Mouse (Mus musculus): ENCODE measurements around the gene Sh2d7.

DNA sequence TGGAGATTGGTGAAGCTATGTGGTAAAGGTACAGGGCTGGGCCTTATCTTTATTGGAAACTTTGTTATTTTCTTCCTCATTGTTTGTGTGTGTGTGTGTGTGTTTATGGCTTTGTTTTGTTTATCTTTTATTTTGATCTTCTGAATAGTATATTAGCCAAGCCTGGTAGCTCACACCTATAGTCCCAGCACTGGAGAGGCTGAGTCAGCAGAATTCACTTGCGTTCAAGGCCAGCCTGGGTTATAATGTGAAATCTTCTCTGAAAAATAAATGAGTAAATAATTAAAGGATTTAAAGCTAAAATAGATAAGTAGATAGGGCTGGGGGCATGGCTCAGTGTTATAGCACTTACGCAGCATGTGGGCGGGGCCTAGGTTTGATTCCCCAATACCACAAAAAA is 540 bp upstream of the Sh2d7 start:
- TF ChIP-seq CTCF (IDR thresholded peaks at IDR 0.05; ENCODE audit: control insufficient read depth, insufficient read depth, insufficient read length) (no peak), CEBPB (IDR thresholded peaks at IDR 0.05; ENCODE audit: low read depth) (no peak)

Measured in C2C12 (cell line).